Mouse (Mus musculus): ENCODE results near the gene Schip1.

DNA sequence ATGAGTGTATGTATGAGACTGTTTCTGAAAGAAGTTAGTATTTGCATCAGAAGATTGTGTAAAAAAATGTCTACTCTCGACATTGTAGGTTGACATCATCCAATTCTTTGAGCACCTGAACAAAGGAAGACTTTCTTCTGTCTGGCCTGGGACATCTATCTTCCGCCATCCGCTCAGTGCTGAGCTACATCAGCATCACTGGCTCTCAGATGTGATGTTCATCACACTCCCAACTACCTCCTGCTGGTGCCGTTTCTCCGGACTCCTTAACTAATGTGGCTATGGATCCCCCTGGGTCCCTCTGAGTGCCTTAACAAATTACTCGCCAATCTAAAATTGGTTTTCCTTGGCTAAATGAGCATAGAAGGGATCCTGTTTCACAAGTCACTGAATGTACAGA is 599.7 kb downstream of the Schip1 start:
- TF ChIP-seq CTCF (IDR thresholded peaks at IDR 0.05; ENCODE audit: low read depth) (no peak), EP300 (optimal IDR thresholded peaks at IDR 0.05) (no peak)

Data from stomach, postnatal 0 days (tissue).